Mouse (Mus musculus) thymus, postnatal 14 days (tissue): Measurements from ENCODE around the gene Lgals2.
"Not testable (repeated sequence)": the region's sequence is repeated elsewhere in the genome, so short reads cannot be mapped to it uniquely, and the experiment has no call there.

ENCODE experiments used
- DNase-seq: peaks from one replicate; pipeline ENCODE4 v3.0.0; 2021

Lgals2 gene

GRCm38 (mm10) chr15:78855303-78855965 is at the start of gene Lgals2:
TSS of gene Lgals2 (minus strand) at chr15:78855529.
- DNase-seq: no peak

GRCm38 (mm10) chr15:78903243-78903642 is 47.9 kb upstream of the Lgals2 start:
- DNase-seq: peak; percentile 86

- DNase-seq: peak; percentile 38
These were observed 46.1 kb upstream of the Lgals2 start for GRCm38 (mm10) chr15:78901422-78901789.

GRCm38 (mm10) chr15:78900585-78901421 is 45.5 kb upstream of the Lgals2 start:
- no peak for DNase-seq

- peak; percentile 89 for DNase-seq
These were observed 44.6 kb upstream of the Lgals2 start, which contains the start of gene Sh3bp1 for GRCm38 (mm10) chr15:78899740-78900584. TSS of gene Sh3bp1 (plus strand) at chr15:78899768.

GRCm38 (mm10) chr15:78899409-78899739 is 44.0 kb upstream of the Lgals2 start, which contains the start of gene Gm49510:
TSS of gene Gm49510 (plus strand) at chr15:78899667.
- no peak for DNase-seq

- peak; percentile 78 for DNase-seq
These were observed 43.2 kb upstream of the Lgals2 start for GRCm38 (mm10) chr15:78898507-78899001.

GRCm38 (mm10) chr15:78897488-78897887 is 42.2 kb upstream of the Lgals2 start:
- no peak for DNase-seq

GRCm38 (mm10) chr15:78896149-78896548 is 40.8 kb upstream of the Lgals2 start:
- peak; percentile 55 for DNase-seq

GRCm38 (mm10) chr15:78895741-78896140 is 40.4 kb upstream of the Lgals2 start:
- DNase-seq: peak; percentile 27

GRCm38 (mm10) chr15:78894726-78895125 is 39.4 kb upstream of the Lgals2 start:
- DNase-seq: peak; percentile 57

GRCm38 (mm10) chr15:78892440-78892839 is 37.1 kb upstream of the Lgals2 start:
- no peak for DNase-seq

GRCm38 (mm10) chr15:78889401-78889853 is 34.1 kb upstream of the Lgals2 start:
- DNase-seq: no peak

- no peak for DNase-seq
These were observed 26.5 kb upstream of the Lgals2 start for GRCm38 (mm10) chr15:78881828-78882227.

GRCm38 (mm10) chr15:78880432-78880831 is 25.1 kb upstream of the Lgals2 start:
- DNase-seq: no peak

- DNase-seq: not testable (repeated sequence)
These were observed 23.6 kb upstream of the Lgals2 start for GRCm38 (mm10) chr15:78878792-78879516.

GRCm38 (mm10) chr15:78877810-78878390 is 22.6 kb upstream of the Lgals2 start:
- no peak for DNase-seq

GRCm38 (mm10) chr15:78876991-78877809 is 21.9 kb upstream of the Lgals2 start, which contains the start of gene Gga1:
TSS of gene Gga1 (plus strand) at chr15:78877190.
- DNase-seq: peak; percentile 92

GRCm38 (mm10) chr15:78876258-78876696 is 20.9 kb upstream of the Lgals2 start:
- peak; percentile 77 for DNase-seq

- no peak for DNase-seq
These were observed 20.2 kb upstream of the Lgals2 start for GRCm38 (mm10) chr15:78875537-78875936.

GRCm38 (mm10) chr15:78874989-78875388 is 19.7 kb upstream of the Lgals2 start:
- no peak for DNase-seq
